Mouse (Mus musculus) embryonic fibroblast, embryonic 13.5 days (primary cell): ENCODE results near the gene Slc25a12. TPM values are rescaled to one million over a fixed set of nuclear protein-coding genes. Genes with fewer than 3 reads are reported as not detected.

Experiments used
- H3K27ac ChIP-seq: 2 replicates; pipeline ENCODE4 v1.5.1; 2012; ENCODE audit warnings: low read length, control low read depth, inconsistent platforms; ENCODE audit not compliant: insufficient read depth
- H3K4me1 ChIP-seq: 2 replicates; pipeline ENCODE4 v1.6.1; 2011; ENCODE audit warnings: low read length; ENCODE audit not compliant: control insufficient read depth, insufficient read depth
- H3K4me3 ChIP-seq: 2 replicates; pipeline ENCODE4 v1.5.1; 2011; ENCODE audit warnings: mild to moderate bottlenecking, control low read depth, low read length; ENCODE audit not compliant: insufficient read depth
- CTCF ChIP-seq: IDR thresholded peaks from 2 replicates; pipeline ENCODE4 v1.5.1; 2011; ENCODE audit warnings: mild to moderate bottlenecking, control low read depth, low read length, moderate library complexity, borderline replicate concordance; ENCODE audit not compliant: insufficient read depth
- POLR2A ChIP-seq: IDR thresholded peaks from 2 replicates; pipeline ENCODE4 v1.6.1; 2011; ENCODE audit warnings: low read depth, mild to moderate bottlenecking, control low read depth, low read length, moderate library complexity
- polyA plus RNA-seq: library from polyadenylated mRNA; stranded (reverse); fragments of >200 nt; gene quantifications from 2 replicates; pipeline ENCODE4 v1.2.4, GENCODE M21; 2011; ENCODE audit warnings: low read depth; ENCODE audit not compliant: missing spikeins, insufficient read length

The Slc25a12 gene
- polyA plus RNA-seq, 1 experiment = 51.2 TPM

GRCm38 (mm10) chr2:71333986-71334822 is 33.3 kb downstream of the Slc25a12 start:
- H3K4me3 ChIP-seq = no peak overlapping the region
- H3K4me1 ChIP-seq = no peaks in the 10 kb centered on the region
- TF ChIP-seq CTCF (no peak), POLR2A (no peak)
- H3K27ac ChIP-seq = no peak overlapping the region

DNA sequence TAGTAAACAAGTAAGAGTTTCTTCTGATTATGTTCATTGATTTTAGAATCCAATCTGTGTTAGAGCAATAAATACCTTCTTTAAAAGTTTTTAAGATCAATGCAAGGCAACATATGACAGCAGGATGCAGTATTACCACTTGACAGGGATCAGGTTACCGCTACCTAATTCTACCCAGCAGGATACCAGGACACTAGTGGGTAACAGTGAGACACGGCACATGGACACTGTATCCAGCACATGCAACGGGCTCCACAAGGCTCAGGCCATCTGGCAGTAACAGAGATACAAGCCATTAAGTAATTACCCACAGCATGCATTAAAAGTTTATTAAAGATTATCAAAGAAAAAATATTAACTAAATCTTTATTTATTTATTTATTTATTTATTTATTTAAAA is 37.8 kb downstream of the Slc25a12 start:
- H3K27ac ChIP-seq = no peak overlapping the region
- no peaks in the 10 kb centered on the region for H3K4me1 ChIP-seq
- no peak overlapping the region for H3K4me3 ChIP-seq
- TF ChIP-seq POLR2A (no peak), CTCF (no peak)

DNA sequence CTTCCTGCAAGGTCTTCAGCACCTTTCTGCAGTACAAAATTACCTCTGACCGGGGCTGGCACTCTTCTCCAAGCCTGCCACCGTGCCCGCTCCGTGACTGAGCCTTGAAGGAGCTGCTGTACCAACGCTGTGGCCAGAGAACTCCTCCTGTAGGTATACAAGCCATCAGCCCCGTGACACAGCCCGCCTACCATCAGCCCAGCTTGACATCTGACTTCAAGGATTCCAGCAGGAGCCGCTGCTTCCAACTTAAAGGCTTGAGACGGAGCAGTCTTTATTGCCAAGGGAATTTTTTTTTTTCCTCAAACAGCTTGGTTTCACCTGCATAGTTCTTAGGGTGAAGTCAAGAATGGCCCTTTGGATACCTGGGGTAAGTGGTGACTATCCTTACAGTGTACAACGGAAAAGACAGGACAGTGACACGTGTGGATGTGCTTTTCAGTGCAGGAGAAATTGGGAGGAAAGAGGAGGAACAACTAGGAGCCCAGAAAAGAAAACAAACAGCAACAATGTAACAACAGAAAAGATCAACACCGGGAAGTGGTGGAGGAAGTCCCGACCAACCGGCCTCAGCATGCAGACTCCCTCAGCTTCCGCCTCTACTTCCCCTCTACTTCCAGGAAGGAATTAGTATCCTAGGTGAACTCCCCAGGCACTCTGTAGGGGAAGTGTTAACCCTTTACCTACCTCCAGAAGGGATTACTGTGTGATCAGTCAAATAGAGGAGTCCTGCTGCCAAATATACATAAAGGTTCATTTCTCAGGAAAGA is 39.0 kb downstream of the Slc25a12 start:
- TF ChIP-seq POLR2A (no peak), CTCF (no peak)
- H3K27ac ChIP-seq = no peak overlapping the region
- no peak overlapping the region for H3K4me3 ChIP-seq
- no peaks in the 10 kb centered on the region for H3K4me1 ChIP-seq

DNA sequence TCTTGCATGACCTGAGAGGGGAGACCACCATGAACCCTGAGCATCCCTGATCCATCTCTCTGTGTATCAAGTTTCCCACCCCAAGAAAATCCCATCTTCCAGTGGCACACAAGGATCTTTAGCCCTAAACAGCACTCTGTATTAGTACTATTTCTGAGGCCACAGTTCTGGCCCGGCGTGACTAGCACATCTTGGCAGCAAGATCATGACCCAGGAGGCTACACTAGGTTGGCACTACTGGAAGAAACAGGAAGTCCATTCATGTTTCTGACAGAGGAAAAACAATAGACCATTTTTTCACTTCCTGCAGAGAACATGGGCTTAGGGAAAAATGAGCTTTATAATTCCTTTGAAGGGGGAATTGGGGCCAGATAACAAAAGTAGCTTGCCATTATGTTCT is 39.8 kb downstream of the Slc25a12 start:
- TF ChIP-seq POLR2A = no peak
- Histone ChIP-seq H3K4me3 (no peak overlapping the region), H3K4me1 (no peaks in the 10 kb centered on the region), H3K27ac (no peak overlapping the region)

DNA sequence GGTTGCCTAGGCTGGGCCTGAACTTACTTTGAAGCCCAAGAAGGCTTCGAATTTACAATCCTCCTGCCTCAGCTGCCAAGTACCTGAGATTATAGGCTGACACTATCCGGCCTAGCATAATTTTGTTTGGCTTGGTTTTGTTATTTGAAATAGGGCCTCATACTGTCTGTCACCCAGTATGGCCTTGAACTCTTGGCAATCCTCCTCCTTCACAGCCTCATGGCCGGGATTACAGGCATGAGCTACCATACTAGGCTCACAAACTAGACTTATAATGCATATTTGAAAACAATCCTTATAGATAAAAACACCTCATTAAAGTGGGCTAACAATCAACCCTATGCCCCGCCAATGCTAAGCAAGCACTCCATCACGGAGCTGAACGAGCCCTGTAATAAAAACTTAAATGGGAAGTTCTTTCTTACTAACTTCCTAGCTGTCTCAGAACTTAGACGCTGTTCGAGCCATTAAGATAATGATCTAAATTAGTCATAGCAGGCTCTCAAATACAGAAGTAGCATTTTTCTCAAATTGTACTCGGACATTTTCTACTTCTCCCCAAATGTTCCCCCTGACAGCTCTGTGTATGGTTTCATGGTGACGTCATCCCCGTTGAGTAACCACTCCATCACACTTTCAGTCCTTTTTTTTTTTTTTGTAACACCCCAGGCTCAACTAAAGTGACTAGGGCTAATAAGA is 40.6 kb downstream of the Slc25a12 start:
- H3K4me3 ChIP-seq = no peak overlapping the region
- H3K4me1 ChIP-seq = no peaks in the 10 kb centered on the region
- H3K27ac ChIP-seq = no peak overlapping the region
- TF ChIP-seq CTCF (no peak), POLR2A (no peak)

DNA sequence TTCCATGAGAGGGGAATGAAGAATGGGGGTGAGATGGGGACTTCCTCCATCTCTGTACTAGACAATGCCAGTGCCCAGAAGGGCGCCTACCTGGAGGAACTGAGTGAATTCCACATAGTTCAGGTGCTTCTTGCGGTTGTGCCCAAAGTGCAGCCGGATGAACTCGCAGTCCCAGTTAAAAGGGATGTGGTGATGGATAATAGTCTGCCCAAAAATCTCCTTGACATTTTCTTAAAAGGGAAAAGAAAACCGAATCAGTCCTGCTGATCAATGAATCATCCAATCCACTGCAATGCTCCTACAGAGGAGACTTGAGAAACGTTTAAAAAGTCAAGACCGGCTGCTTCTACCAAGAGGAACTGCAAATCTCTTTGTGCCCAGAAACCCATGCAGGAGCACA is 43.7 kb downstream of the Slc25a12 start:
- Histone ChIP-seq H3K4me3 (no peak overlapping the region), H3K27ac (no peak overlapping the region), H3K4me1 (no peaks in the 10 kb centered on the region)
- TF ChIP-seq CTCF (no peak), POLR2A (no peak)

GRCm38 (mm10) chr2:71321486-71321885 is 46.1 kb downstream of the Slc25a12 start:
- no peak overlapping the region for H3K4me3 ChIP-seq
- H3K27ac ChIP-seq = no peak overlapping the region
- no peaks in the 10 kb centered on the region for H3K4me1 ChIP-seq
- TF ChIP-seq POLR2A (no peak), CTCF (no peak)

DNA sequence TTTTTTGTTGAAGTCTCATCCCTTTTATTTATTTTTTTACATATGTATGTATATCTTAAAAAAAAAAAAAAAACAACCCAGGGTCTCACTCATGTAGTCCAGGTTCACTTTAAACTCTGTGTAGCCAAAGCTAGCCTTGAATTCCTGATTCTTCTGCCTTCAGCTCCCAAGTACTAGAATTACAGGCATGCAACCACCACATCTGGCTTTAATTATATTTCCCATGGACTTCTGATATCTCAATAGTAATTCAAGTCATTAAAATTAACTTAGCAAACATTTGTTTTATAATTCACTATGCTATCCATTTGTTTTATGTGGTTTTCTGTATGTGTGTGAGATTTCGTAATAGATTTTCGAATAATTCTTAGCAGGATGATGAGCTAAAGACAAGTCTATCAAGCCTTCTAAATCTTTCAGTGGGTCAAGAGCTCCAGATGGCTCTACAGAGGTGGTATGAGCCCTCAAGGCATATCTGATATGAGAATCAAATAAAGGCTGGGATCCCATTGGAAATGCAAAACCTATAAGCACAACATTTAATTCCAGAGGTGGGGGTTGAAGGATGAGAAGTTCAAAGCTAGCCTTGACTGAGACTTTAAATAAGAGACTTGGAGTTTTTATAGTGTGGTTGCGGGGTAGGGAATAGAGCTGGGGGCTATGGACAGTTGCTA is 51.3 kb downstream of the Slc25a12 start:
- Histone ChIP-seq H3K27ac (no peak overlapping the region), H3K4me1 (no peaks in the 10 kb centered on the region; the same call in 1 of the 2 replicates), H3K4me3 (no peak overlapping the region)
- TF ChIP-seq CTCF = no peak
- no peak for TF ChIP-seq POLR2A

DNA sequence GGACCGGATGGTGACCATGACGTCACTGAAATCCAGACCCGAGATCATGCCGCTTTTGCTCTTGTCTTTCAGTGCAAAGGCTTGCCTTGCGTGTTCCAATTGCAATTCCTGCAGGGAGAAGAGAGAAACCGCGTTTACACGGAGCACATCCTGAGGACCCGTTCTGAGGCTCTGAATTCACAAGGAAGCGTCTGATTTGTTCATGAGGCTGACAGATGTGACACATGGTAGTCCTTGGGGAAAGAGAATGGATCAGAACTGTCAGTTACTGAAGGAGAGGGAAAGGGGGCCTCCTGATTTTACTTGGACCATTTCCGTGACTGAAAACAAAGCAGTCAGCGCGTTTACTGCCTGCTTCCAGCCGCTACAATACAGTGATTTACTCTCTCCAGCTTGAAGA is 52.5 kb downstream of the Slc25a12 start:
- no peak overlapping the region for H3K4me3 ChIP-seq
- no peak overlapping the region for H3K27ac ChIP-seq
- no peaks in the 10 kb centered on the region; the same call in 1 of the 2 replicates for H3K4me1 ChIP-seq
- no peak for TF ChIP-seq POLR2A
- no peak for TF ChIP-seq CTCF

GRCm38 (mm10) chr2:71314080-71314479 is 53.5 kb downstream of the Slc25a12 start:
- TF ChIP-seq POLR2A = no peak
- TF ChIP-seq CTCF = no peak
- Histone ChIP-seq H3K4me1 (no peaks in the 10 kb centered on the region; the same call in 1 of the 2 replicates), H3K27ac (no peak overlapping the region), H3K4me3 (no peak overlapping the region)
